In the genomic region with DNA sequence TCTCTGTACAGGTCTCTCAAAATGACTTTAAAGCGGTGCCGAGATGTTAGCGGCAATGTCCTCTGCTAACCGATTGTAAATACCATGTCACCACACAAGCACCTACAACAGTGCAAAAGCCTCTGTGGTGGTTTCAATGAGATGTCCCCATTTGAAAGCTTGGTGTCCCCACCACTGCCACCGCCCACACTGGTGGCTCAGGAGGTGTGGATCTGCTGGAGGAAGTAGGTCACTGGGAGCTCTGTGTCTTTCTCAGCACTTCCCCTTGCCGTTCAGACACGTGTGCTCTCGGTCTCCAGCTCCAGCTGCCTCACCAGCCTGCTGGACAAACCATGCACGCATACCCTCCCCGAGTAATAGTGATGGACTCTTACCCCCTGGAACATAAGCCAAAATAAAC, we compare ENCODE assay signal across 11 mouse cellular contexts.
A peak's percentile ranks its signal among the peaks of the same experiment; 100 is the strongest.
DNase-seq lines count a peak whose midpoint lies in the region; ATAC-seq lines count a peak whose summit lies in the region.
"Had no signal": no experiment of that assay in that cellular context is flagged by ENCODE, and none has a peak within 500 bp of the region (broad histone marks: within the 10 kb centered on the region; RNA-seq: fewer than 3 reads in every experiment).

No protein-coding gene starts in this region.

- no peaks in the 10 kb centered on the region for H3K79me2 ChIP-seq in macrophage (ENCODE audit: inconsistent target)

- ATAC-seq in liver, embryonic 13.5 days (ENCODE audit: low read depth), result peak; percentile 11; the same call in 1 of the 2 replicates
- ATAC-seq in liver, embryonic 11.5 days (replicated peaks; ENCODE audit: low FRiP score), result no peak; the same call in 1 of the 2 replicates
- no peak for ATAC-seq in midbrain, embryonic 14.5 days (ENCODE audit: low FRiP score, low TSS enrichment)
- ATAC-seq in forebrain, embryonic 14.5 days, result no peak

- H3K27ac ChIP-seq in liver, embryonic 13.5 days, result peak overlapping the region; percentile 50; the same call in 1 of the 2 replicates
- H3K27ac ChIP-seq in liver, embryonic 11.5 days (ENCODE audit: low read depth, low read length), result no peak overlapping the region
- peak overlapping the region; percentile 52 for H3K27ac ChIP-seq in macrophage
- H3K27ac ChIP-seq in midbrain, embryonic 14.5 days (replicated peaks; ENCODE audit: low read depth, low read length), result no peak overlapping the region
- no peak overlapping the region for H3K27ac ChIP-seq in forebrain, embryonic 14.5 days (ENCODE audit: low read depth, low read length)
- H3K27ac ChIP-seq: embryonic facial prominence, embryonic 13.5 days had no signal

- no peaks in the 10 kb centered on the region for H3K36me3 ChIP-seq in liver, embryonic 13.5 days
- no peaks in the 10 kb centered on the region for H3K36me3 ChIP-seq in liver, embryonic 11.5 days (ENCODE audit: control insufficient read depth, insufficient read depth, low read length)
- H3K36me3 ChIP-seq in macrophage (ENCODE audit: inconsistent target), result no peaks in the 10 kb centered on the region
- H3K36me3 ChIP-seq in midbrain, embryonic 14.5 days (ENCODE audit: control insufficient read depth, insufficient read depth, low read length), result no peaks in the 10 kb centered on the region
- no peaks in the 10 kb centered on the region for H3K36me3 ChIP-seq in forebrain, embryonic 14.5 days (ENCODE audit: control insufficient read depth, insufficient read depth, low read length)
- H3K36me3 ChIP-seq: embryonic facial prominence, embryonic 13.5 days had no signal

- WGBS in liver, embryonic 13.5 days (ENCODE audit: insufficient replicate concordance), result 61% methylated on average over 10 of the region's 10 CpGs
- 80% methylated on average over 10 of the region's 10 CpGs for WGBS in liver, embryonic 11.5 days
- WGBS in macrophage (ENCODE audit: missing documents), result 40% methylated on average over 10 of the region's 10 CpGs
- 93% methylated on average over 10 of the region's 10 CpGs for WGBS in midbrain, embryonic 14.5 days
- 90% methylated on average over 10 of the region's 10 CpGs for WGBS in forebrain, embryonic 14.5 days

- no peak overlapping the region for H3K4me3 ChIP-seq in liver, embryonic 13.5 days (replicated peaks)
- no peak overlapping the region for H3K4me3 ChIP-seq in liver, embryonic 11.5 days (ENCODE audit: low read depth, low read length)
- H3K4me3 ChIP-seq in macrophage (ENCODE audit: inconsistent target), result no peak overlapping the region
- H3K4me3 ChIP-seq in midbrain, embryonic 14.5 days (replicated peaks; ENCODE audit: low read depth, low read length), result no peak overlapping the region
- H3K4me3 ChIP-seq in forebrain, embryonic 14.5 days (ENCODE audit: low read depth, low read length), result no peak overlapping the region
- H3K4me3 ChIP-seq: embryonic facial prominence, embryonic 13.5 days had no signal

- no peak overlapping the region for H3K4me2 ChIP-seq in liver, embryonic 13.5 days
- no peak overlapping the region for H3K4me2 ChIP-seq in liver, embryonic 11.5 days
- no peak overlapping the region for H3K4me2 ChIP-seq in midbrain, embryonic 14.5 days (ENCODE audit: low read length)
- no peak overlapping the region for H3K4me2 ChIP-seq in forebrain, embryonic 14.5 days (ENCODE audit: low read length)
- H3K4me2 ChIP-seq: embryonic facial prominence, embryonic 13.5 days had no signal

- H3K9ac ChIP-seq in liver, embryonic 13.5 days, result no peak overlapping the region
- no peak overlapping the region for H3K9ac ChIP-seq in liver, embryonic 11.5 days (ENCODE audit: low read depth, low read length)
- H3K9ac ChIP-seq in midbrain, embryonic 14.5 days (replicated peaks; ENCODE audit: low read length), result no peak overlapping the region
- no peak overlapping the region for H3K9ac ChIP-seq in forebrain, embryonic 14.5 days (ENCODE audit: low read length)
- H3K9ac ChIP-seq: embryonic facial prominence, embryonic 13.5 days had no signal

- no peaks in the 10 kb centered on the region for H3K27me3 ChIP-seq in liver, embryonic 13.5 days
- H3K27me3 ChIP-seq in liver, embryonic 11.5 days (replicated peaks; ENCODE audit: control insufficient read depth, insufficient read depth, low read length), result no peaks in the 10 kb centered on the region
- peaks cover 13% of the 10 kb centered on the region; the same call in 1 of the 2 replicates for H3K27me3 ChIP-seq in midbrain, embryonic 14.5 days (ENCODE audit: control insufficient read depth, insufficient read depth, low read length)
- no peaks in the 10 kb centered on the region for H3K27me3 ChIP-seq in forebrain, embryonic 14.5 days (replicated peaks; ENCODE audit: control insufficient read depth, insufficient read depth, low read length)

- peaks cover 20% of the 10 kb centered on the region for H3K4me1 ChIP-seq in liver, embryonic 13.5 days (replicated peaks)
- H3K4me1 ChIP-seq in liver, embryonic 11.5 days (replicated peaks; ENCODE audit: control insufficient read depth, insufficient read depth, low read length), result no peaks in the 10 kb centered on the region
- H3K4me1 ChIP-seq in midbrain, embryonic 14.5 days (ENCODE audit: control insufficient read depth, insufficient read depth, low read length), result peaks cover 10% of the 10 kb centered on the region
- H3K4me1 ChIP-seq in forebrain, embryonic 14.5 days (ENCODE audit: control insufficient read depth, insufficient read depth, low read length), result peaks cover 4% of the 10 kb centered on the region; the same call in 1 of the 2 replicates

- no peak for DNase-seq in liver, embryonic 13.5 days
- DNase-seq in liver, embryonic 11.5 days (ENCODE audit: low spot score), result no peak
- peak; percentile 53 for DNase-seq in brain, adult 2 months (ENCODE audit: low read depth, low spot score)
- DNase-seq in thymus, postnatal 0 days (ENCODE audit: low spot score), result peak; percentile 69
- DNase-seq in midbrain, embryonic 14.5 days, result no peak
- DNase-seq in adipocyte (ENCODE audit: low spot score), result no peak
- DNase-seq in forebrain, embryonic 14.5 days (ENCODE audit: low spot score), result no peak
- DNase-seq: cerebellum, adult 2 months; kidney, adult 8-10 months had no signal

- H3K9me3 ChIP-seq in liver, embryonic 13.5 days (replicated peaks), result 0 out of 2 replicates have a peak, but pooled peaks cover under 1% of the 10 kb centered on the region
- H3K9me3 ChIP-seq in liver, embryonic 11.5 days (ENCODE audit: control insufficient read depth, low read length), result no peaks in the 10 kb centered on the region
- H3K9me3 ChIP-seq in midbrain, embryonic 14.5 days (ENCODE audit: control insufficient read depth, low read length), result no peaks in the 10 kb centered on the region
- no peaks in the 10 kb centered on the region for H3K9me3 ChIP-seq in forebrain, embryonic 14.5 days (replicated peaks; ENCODE audit: control insufficient read depth, low read length)
- H3K9me3 ChIP-seq: embryonic facial prominence, embryonic 13.5 days had no signal

Comparison
In these comparisons a context has a peak if more than half of its experiments do, and no peak if none do; other contexts are left out.
1. H3K27ac ChIP-seq: peak in liver, embryonic 13.5 days (single experiment) and macrophage (single experiment); none in liver, embryonic 11.5 days (single experiment), midbrain, embryonic 14.5 days (single experiment) and forebrain, embryonic 14.5 days (single experiment).
2. DNase-seq: peak in brain, adult 2 months (single experiment) and thymus, postnatal 0 days (single experiment); none in liver, embryonic 13.5 days (single experiment), liver, embryonic 11.5 days (single experiment), midbrain, embryonic 14.5 days (single experiment), adipocyte (single experiment) and forebrain, embryonic 14.5 days (single experiment).